Mouse (Mus musculus): ENCODE data around the gene Rnf114. TPM values are rescaled to one million over a fixed set of nuclear protein-coding genes. Genes with fewer than 3 reads are reported as not detected.

Gene Rnf114
- total and polyA plus RNA-seq, 3 experiments: 40.8 to 50.4 (median 45.6) TPM

DNA sequence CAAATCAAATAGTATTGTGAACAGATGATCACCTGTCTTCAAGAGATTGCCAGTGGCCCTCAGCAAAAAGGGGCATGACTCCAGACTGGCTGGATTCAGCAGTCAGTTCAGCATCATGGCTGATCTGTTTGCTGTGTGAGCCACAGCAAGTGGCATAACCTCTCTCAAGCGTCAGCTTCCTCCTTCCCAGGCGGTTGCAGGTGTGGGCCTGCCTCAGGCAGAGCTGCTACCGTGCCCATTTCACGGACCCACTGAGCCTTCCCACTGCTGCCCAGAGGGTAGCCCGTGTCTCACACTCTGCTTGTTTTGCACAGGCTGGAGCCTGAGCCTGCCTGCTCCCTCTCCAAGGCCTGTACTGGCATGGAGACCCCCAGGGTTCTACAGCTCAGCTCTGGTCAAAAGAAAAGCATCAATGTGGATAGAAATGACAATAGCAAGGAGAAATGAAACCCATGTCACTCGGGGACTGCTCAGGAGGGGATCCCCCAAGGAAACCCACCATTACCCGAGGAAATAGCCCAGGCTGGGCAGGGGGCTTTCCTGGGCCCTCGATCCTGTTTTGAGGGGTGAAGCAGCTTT, 59.0 kb downstream of the Rnf114 start:
- peaks cover under 1% of the 10 kb centered on the region for H3K9me3 ChIP-seq (replicated peaks; ENCODE audit: low read length)
- DNase-seq (ENCODE audit: extremely low read depth): no peak
- no peaks in the 10 kb centered on the region for H3K36me3 ChIP-seq (replicated peaks in 1 of 2; ENCODE audit: control insufficient read depth in 1 of 2, insufficient read depth in 1 of 2, low read length in 1 of 2)
- no peak for TF ChIP-seq USF2 (conservative IDR thresholded peaks at IDR 0.05; ENCODE audit: low read depth, low read length)
- TF ChIP-seq MEF2A (IDR thresholded peaks at IDR 0.05; ENCODE audit: borderline replicate concordance, low read depth, low read length): peak; percentile 50
- TF ChIP-seq SIN3A (IDR thresholded peaks at IDR 0.05; ENCODE audit: low read length): peak; percentile 25; the same call in 1 of the 2 replicates
- TF ChIP-seq PAX5 (IDR thresholded peaks at IDR 0.05; ENCODE audit: low read length): no peak
- 0 out of 2 replicates have a peak, but pooled peaks have one; percentile 16 for TF ChIP-seq NELFE (IDR thresholded peaks at IDR 0.05; ENCODE audit: low read depth, low read length)
- peak; percentile 40; the same call in 1 of the 2 replicates for TF ChIP-seq TCF12 (IDR thresholded peaks at IDR 0.05; ENCODE audit: low read depth, low read length)
- 0 out of 2 replicates have a peak, but pooled peaks have one; percentile 2 for TF ChIP-seq MAZ (IDR thresholded peaks at IDR 0.05; ENCODE audit: low read depth, low read length)
- 0 out of 2 replicates have a peak, but pooled peaks have one; percentile 16 for TF ChIP-seq BHLHE40 (IDR thresholded peaks at IDR 0.05; ENCODE audit: low read depth, low read length)
- no peak for TF ChIP-seq RCOR1 (conservative IDR thresholded peaks at IDR 0.05; ENCODE audit: low read depth, low read length)
- peak; percentile 75 for TF ChIP-seq EP300 (IDR thresholded peaks at IDR 0.05; ENCODE audit: low read length)
- TF ChIP-seq IRF4 (IDR thresholded peaks at IDR 0.05; ENCODE audit: low read depth, low read length): peak; percentile 89
- TF ChIP-seq MXI1 (IDR thresholded peaks at IDR 0.05; ENCODE audit: low read depth, low read length): no peak
- peak; percentile 49; the same call in 1 of the 2 replicates for TF ChIP-seq ETS1 (conservative IDR thresholded peaks at IDR 0.05; ENCODE audit: low read depth, low read length)
- TF ChIP-seq ELF1 (IDR thresholded peaks at IDR 0.05; ENCODE audit: low read depth, low read length): no peak
- 0 out of 2 replicates have a peak, but pooled peaks have one; percentile 15 for TF ChIP-seq CHD2 (IDR thresholded peaks at IDR 0.05; ENCODE audit: low read length)
- 0 out of 2 replicates have a peak, but pooled peaks have one; percentile 10 for TF ChIP-seq MAX (IDR thresholded peaks at IDR 0.05; ENCODE audit: low read length)
- H3K4me2 ChIP-seq (ENCODE audit: insufficient read depth, low read depth, poor library complexity, severe bottlenecking): 0 out of 2 replicates have a peak overlapping the region, but pooled peaks have one; percentile 24
- dilution Hi-C loops (cut with MboI; ENCODE audit: extremely low pct_ligation_motif_present, extremely low pct_unique_long_range_greater_than_20kb, low sequenced_read_pairs): no loop called here
- peak overlapping the region in 2 of 3 experiments; percentile 13 to 17 for H3K4me3 ChIP-seq (replicated peaks in 1 of 3; ENCODE audit: low read depth in 2 of 3, low read length in 2 of 3, poor library complexity in 1 of 3)
- H3K4me1 ChIP-seq (ENCODE audit: control insufficient read depth in 1 of 2, insufficient read depth in 2 of 2): peaks cover 36 to 79% of the 10 kb centered on the region in 2 experiments
- in situ Hi-C loops (cut with MboI; ENCODE audit: low pct_ligation_motif_present, low pct_unique_long_range_greater_than_20kb, low sequenced_read_pairs): loop anchor here (5.0 kb wide), 1 partner anchor 36 kb away; no protein-coding TSS in a partner anchor
- H3K79me2 ChIP-seq (replicated peaks; ENCODE audit: control insufficient read depth, extremely low read depth, insufficient read depth, poor library complexity, severe bottlenecking): no peaks in the 10 kb centered on the region
- H3K9ac ChIP-seq (ENCODE audit: insufficient read depth, low read depth): no peak overlapping the region
- H3K27ac ChIP-seq (ENCODE audit: insufficient read depth, low read depth): peak overlapping the region; percentile 91
- no peaks in the 10 kb centered on the region for H3K27me3 ChIP-seq (replicated peaks)

DNA sequence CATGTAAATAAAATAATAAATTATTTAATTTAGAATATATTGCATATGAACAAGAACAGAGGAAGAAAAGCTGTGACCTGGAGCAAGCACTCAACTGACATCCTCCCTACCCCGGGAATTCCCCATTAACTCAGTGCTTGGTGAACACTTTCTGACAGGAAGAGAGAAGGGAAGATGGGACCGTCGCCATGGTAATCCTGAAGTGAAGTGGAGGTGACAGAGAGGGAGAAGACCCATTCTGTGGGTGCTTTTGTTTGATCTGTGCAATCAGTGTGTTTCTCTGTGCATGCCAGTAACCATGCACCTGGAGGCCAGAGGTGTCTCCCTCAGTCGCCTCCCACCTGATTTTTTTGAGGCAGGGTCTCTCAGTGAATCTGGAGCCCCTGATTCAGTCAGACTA, 59.8 kb downstream of the Rnf114 start:
- Histone ChIP-seq H3K79me2 (replicated peaks; ENCODE audit: control insufficient read depth, extremely low read depth, insufficient read depth, poor library complexity, severe bottlenecking) (no peaks in the 10 kb centered on the region), H3K9me3 (replicated peaks; ENCODE audit: low read length) (peaks cover 7% of the 10 kb centered on the region), H3K36me3 (replicated peaks in 1 of 2; ENCODE audit: control insufficient read depth in 1 of 2, insufficient read depth in 1 of 2, low read length in 1 of 2) (peaks cover 0 to 4% of the 10 kb centered on the region in 2 experiments), H3K4me2 (ENCODE audit: insufficient read depth, low read depth, poor library complexity, severe bottlenecking) (peak overlapping the region; percentile 41; the same call in 1 of the 2 replicates), H3K27ac (ENCODE audit: insufficient read depth, low read depth) (peak overlapping the region; percentile 73; the same call in 1 of the 2 replicates), H3K9ac (ENCODE audit: insufficient read depth, low read depth) (no peak overlapping the region), H3K4me3 (replicated peaks in 1 of 3; ENCODE audit: low read depth in 2 of 3, low read length in 2 of 3, poor library complexity in 1 of 3) (peak overlapping the region in 1 of 3 experiments; percentile 42), H3K4me1 (ENCODE audit: control insufficient read depth in 1 of 2, insufficient read depth in 2 of 2) (peaks cover 36 to 86% of the 10 kb centered on the region in 2 experiments), H3K27me3 (replicated peaks) (no peaks in the 10 kb centered on the region)
- in situ Hi-C loops (cut with MboI; ENCODE audit: low pct_ligation_motif_present, low pct_unique_long_range_greater_than_20kb, low sequenced_read_pairs): loop anchor here (5.0 kb wide), 1 partner anchor 35 kb away; no protein-coding TSS in a partner anchor
- dilution Hi-C loops (cut with MboI; ENCODE audit: extremely low pct_ligation_motif_present, extremely low pct_unique_long_range_greater_than_20kb, low sequenced_read_pairs): no loop called here
- no peak for DNase-seq (ENCODE audit: extremely low read depth)
- TF ChIP-seq KAT2A (IDR thresholded peaks at IDR 0.05; ENCODE audit: insufficient replicate concordance, low read length) (no peak), USF2 (conservative IDR thresholded peaks at IDR 0.05; ENCODE audit: low read depth, low read length) (no peak), HCFC1 (IDR thresholded peaks at IDR 0.05; ENCODE audit: low read depth, low read length) (no peak), IRF4 (IDR thresholded peaks at IDR 0.05; ENCODE audit: low read depth, low read length) (peak; percentile 45; the same call in 1 of the 2 replicates), MAFK (IDR thresholded peaks at IDR 0.05; ENCODE audit: insufficient replicate concordance, low read length) (no peak), MXI1 (IDR thresholded peaks at IDR 0.05; ENCODE audit: low read depth, low read length) (peak; percentile 56), MEF2A (IDR thresholded peaks at IDR 0.05; ENCODE audit: borderline replicate concordance, low read depth, low read length) (0 out of 2 replicates have a peak, but pooled peaks have one; percentile 14), ELF1 (IDR thresholded peaks at IDR 0.05; ENCODE audit: low read depth, low read length) (peak; percentile 9; the same call in 1 of the 2 replicates)
